Mouse (Mus musculus) right cerebral cortex, adult 18-20 months (tissue): ENCODE results near the gene Sec1.

Experiments
- DNase-seq: peaks from one replicate; pipeline ENCODE4 v3.0.0; 2022; ENCODE audit warnings: mixed read lengths

The Sec1 gene

DNA sequence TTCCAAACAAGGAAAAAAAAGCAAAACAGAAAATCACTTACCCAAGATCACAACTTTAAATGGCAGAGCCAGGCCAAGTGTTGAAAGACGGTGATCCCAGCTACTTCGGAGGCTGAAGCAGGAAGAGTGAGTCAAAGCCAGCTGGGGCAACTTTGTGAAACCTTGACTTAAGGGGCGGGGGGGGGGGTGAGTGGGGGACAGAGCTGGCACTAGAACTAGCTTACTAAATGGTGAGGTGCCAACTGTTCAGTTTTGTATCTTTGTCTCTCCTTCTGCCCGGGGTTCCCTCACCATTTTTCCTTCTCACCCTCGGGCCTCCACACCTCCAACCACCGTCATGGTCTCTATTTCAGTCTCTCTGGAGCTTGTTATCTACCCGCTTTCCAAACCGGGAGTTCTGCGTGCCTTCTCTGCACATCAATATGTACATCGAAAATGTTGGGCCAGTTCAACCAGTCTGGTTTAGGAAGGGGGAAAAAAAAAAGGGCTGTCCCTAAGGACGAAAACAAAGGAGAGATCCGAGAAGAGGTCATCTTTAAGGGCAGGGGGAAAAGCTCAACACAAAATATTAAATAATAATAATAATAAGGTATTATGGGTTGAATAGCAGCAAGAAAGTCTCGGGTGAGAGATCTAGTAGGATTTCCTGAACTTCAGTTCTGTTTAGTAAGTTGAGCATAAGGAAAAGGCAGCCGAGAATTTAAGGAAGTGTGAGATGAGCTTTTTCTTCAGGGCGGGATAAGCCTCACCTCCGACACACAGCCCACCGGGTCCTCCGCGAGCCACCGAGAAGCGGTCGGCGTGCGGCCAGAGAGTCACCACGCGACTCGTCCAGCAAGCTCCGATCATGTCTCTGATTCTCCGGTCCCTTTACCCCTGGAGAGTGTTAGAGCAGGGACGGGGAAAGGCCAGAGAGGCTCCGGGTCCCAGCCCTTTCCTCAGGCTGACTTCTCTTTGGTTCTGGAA is 23.0 kb upstream of the Sec1 start:
- no peak for DNase-seq

DNA sequence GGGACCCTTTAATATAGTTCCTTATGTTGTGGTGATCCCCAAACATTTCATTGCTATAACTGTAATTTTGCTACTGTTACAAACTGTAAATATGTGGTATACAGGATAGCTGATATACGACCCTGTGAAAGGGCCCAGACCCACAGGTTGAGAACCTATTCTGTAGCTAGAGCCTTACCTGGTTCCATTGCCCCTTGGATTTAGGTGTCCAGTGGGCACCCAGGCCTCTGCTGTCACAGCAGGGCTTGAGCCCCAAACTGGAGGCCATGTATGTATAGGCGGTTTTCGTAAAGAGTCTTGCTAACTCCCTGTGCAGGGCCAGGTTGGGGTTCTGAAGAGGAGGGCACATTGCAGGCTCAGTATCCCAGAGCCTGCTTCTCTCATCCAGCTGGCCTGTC is 22.3 kb upstream of the Sec1 start:
- no peak for DNase-seq

DNA sequence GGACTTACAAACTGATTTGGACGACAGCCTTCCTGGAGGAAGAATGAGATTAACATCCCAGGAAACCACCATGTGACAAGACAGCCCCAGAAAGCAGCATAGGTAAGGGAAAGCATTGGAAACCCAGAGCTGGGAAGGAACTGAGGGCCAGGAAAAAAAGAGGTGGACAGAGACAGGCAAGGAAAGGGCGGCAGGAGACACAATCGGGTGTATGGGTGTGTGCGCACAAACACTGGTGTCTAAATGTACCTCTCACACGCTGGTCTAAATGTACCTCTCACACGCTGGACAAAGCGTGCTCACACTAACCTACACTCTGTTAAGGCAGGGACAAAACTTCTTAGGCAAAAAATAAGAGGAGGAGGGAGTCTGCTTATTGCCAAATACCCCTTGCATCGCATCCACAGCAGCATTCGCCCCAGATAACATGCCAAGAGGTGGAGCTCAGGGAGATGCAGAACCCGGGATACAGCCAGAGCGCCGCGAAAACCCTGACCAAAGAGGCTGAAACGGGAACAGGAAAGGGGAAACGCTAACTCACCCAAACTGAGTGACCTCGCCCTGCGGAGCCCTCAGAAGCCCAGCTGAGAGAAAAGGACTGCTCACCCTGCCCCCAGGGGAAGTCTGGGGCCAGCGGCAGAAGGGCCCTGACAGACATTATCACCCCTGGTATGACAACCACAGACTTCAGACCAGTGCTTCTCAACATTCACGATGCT is 21.7 kb upstream of the Sec1 start:
- DNase-seq = no peak

DNA sequence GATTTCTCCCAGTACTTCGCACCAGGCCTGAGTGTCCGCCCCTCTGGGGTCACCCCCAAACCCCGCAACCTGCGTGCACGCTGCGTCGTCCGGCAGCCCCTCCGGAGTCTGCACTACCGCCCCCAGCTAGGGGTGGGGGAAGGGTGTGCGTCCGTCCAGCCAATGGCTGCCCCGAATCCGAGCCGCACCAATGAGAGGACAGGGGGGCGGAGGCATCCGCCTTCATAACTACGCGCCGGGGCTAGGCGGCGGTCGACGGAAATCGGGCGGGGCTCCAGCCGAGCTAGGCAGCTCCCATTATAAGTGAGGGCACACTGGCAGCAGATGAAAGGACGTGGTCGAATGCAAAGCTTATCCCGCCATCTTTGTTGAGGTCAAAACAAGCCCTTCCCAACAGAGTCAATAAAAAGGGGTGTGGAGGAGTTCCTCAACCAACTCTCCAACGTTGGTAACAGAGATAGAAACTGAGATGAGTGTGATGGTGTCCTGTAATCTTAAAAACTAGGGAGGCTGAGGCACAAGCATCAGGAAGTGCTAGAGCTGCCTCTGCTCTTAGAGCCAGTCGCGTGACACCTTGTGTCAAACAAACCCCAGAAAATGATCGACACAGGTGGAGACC is 21.0 kb upstream of the Sec1 start, which contains the start of gene Rpl18:
Gene Rpl18 (plus strand): TSS at position 368 of the 619 bp plus-strand sequence.
- peak; percentile 99 for DNase-seq

DNA sequence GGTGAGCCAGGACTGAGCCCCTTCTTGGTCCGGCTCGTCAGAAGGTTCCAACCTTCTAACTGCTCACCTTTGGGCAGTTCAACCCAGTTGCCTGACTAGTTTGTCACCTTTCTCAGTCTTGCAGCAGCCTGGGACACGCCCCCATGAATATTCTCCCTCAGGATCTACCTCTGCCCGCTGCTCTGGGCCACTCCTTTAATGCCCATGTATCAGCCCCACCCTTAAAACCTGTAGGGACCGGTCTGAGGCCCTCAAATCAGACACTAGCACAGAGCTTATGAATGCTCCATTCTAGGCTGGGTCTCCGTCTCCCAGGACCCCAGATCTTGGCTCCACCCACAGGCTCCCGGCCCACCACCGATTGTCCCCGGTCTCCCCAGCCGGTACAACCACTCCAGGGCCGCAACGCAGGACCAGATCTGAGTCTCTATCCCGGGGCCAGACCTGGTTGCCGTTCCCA is 20.5 kb upstream of the Sec1 start:
- DNase-seq = no peak

DNA sequence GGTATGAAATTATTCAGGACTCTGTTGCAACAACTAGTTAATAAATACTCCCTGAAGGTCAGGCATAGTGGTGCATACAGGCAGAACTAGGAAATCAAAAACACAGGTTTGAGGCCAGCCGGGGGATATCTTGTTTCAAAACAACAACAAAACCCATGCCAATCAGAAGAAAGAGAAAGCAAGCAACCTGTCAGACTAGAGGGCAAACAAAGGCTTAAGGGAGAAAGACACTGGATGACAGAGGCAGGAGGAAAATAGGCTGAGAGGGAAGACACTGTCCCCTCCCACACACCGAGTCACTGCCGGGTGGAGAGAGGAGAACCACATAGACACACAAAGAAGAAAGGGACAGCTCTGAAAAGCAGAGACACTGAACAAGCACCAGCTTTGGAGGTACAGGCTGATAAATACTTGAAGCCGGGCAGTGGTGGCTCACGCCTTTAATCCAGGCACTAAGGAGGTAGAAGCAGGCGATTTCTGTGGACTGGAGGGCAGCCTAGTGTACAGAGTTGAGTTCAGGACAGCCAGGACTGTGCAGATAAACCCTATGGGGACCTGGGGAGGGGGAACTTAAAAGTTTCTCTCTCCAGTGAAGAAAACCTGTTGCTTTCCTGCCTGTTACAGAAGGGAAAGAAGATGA is 19.8 kb upstream of the Sec1 start:
- no peak for DNase-seq

DNA sequence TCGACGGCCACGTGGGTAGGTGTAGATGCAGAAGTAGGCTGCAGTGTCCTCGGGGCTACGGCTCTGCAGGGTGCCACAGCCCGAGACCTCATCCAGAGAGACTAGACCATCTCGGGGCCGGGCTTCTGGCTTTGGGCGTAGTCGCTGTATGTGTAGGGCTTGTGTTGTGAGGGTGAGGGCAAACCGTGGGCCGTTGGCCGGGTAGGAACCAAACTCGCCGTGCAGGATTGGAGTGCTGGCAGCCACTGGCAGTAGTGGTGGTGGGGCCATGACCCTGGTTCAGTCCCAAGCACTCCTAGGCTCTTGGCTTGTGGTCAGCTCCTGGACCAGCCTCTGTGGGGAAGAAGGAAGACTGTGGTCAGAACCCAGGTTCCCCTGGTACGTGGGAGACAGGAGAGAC is 19.2 kb upstream of the Sec1 start:
- no peak for DNase-seq

DNA sequence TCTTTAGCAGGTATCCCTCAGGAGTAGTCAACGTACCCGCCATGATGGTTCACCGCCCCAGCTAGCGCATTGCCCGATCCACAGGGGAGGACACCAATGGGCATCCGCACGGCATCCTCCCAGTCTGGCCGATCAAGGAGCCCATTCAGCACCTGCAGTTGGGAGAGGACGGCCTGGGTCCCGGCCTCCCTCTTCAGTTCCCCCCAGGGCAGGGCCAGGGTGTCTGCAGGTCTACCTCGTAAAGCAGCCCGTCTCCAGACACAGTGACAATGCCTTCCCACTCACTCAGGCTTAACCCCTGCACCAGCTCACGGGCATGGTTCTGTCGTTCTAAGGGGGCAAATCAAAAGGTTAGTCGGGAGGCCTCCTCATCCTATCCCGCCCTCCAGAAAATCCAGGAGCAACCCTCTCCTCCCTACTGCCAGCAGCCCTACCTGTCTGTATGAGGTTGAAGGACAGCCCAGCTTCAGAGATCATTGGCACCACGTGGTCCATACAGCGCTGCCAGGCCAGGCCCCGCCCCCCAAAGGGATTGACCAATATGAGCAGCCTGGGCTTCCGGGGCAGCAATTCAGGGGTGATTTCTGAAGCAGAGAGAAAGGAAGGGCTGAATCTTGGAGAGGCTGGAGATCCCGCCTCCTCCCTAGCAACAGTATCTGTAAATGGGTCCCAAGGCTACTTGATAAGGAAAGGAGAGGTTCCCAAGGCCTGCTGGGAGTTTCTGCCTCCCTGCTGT is 18.0 kb upstream of the Sec1 start:
- DNase-seq = no peak

DNA sequence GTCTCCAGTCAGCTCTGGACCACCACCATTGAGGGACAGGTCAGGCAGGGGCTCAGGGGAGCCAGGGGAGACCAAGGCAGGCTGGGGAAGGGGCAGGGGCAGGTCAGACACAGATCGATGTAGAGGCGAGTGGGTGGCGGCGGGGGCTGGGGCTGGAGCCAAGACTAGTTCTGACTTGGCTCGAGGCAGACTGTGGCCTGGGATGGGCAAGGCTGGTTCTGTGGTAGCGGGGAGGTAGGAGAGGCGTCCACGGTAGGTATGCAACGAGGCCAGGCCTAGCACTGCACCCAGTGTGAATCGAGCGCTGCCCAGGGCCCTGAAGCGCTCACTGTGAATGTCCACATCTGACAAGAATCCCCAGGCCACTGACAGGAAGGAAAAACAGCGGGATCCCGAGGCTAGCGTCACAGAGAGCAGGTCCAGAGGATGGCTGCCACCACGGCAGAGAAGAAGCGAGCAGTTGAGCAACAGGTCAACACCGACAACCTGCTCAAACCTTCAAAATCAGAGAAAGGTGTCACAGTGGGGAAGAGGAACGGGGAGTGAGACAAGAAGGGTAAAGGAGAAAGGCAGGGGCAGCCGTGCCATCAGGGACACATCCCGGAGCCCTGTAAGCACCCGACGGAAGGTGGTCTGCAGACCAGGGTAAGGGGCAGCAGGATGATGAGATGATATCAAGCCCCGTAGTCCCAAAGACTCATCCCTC is 17.3 kb upstream of the Sec1 start:
- no peak for DNase-seq

DNA sequence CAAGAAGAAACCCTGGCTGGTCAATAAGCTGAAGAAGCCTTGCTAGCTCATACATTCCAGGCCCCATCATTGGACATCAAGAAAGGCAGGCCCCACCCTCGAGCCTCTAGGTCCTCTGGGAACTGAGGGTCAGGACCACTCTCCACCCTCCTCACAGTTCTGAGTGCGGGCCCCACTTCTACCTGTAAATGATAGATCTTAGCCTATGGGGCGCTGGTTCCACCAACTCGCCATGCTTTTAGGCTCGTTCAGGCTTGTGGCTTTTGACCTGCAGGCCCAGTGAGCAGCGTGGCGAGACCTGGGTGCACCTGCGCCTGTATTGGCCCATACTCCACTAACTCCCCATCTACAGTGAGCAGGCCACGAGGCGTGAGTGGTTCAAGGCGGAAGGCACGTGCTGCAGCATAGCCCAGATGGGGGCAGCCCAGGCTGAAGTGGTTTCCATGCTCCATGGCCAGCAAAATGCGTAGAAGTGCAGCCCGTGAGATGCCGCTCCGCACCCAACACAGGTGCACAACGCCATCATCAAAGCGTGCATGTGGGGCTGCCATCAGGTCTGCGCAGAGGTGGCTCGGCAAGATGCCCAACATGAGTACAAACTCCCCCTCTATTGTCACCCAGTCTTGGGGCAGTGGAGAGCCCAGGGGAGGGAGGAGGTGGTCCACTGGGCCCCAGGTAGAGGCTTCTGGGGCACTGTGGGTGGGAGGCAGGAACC is 16.4 kb upstream of the Sec1 start:
- no peak for DNase-seq

DNA sequence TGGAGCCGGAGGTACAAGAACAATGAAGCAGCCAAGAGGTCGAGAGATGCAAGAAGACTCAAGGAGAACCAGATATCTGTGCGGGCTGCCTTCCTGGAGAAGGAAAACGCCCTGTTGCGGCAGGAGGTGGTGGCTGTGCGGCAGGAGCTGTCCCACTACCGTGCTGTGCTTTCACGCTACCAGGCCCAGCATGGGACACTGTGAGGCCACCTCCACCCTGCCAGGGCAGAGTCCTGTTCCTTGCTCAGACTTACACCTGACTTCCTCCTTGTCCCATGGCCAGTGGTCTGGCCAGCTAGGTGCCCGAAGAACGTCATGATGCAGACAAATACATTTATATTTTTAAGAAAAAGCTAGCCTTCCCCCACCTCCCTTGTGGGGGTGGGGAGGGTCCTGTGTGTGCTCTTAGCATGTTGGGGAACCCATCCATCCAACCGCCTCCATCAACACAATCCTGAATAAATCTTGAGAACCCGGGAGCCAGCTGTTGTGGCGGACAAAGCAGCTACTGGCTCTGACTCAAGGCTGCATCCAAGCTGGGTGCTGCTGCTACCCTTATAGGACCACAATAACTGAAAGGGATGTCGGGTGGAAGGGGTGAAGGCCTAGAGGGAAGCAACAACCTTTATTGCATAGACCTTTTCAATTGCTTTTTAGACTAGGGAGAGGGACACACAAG is 15.6 kb upstream of the Sec1 start:
- no peak for DNase-seq

DNA sequence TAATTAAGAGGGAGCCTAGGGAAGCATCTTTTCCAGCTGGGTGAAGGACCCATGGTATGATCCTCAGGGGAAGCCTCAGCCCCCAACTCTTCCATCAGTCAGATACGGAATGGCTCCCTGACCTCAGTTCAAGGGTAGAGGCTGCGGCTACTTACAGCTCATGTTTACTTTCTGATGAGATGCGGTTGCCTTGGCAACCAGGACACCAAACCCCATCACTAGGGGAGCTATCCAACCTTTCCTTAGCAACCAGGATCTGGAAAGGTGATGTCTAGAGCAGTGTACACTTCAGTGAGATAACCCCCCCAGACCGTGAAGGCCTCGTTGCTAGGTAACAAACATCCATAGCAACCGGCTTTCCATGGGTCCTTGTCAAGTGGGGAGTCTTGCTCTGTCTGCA is 14.8 kb upstream of the Sec1 start:
- DNase-seq = no peak

DNA sequence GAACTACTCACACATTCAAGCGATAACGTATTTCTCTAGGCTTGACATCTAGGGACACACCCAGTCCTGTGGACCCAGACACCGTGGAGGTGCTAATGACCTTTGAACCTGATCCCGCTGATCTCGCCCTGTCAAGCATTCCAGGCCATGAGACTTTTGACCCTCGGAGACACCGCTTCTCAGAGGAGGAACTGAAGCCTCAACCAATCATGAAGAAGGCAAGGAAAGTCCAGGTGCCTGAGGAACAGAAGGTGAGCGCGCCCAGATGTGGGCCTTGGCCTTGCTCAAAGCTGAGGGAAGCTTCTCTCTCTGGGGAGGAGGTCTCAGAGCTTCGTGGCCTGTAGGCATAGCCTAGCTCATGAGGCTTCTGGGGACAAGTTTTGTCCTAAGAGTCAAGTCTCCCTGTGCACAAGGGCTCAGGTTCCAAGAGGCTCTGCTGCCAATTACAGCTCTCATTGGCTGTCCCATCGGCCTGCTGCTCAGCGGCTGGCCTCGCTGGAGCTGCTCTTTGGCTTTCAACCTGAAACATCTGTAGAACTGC is 14.1 kb upstream of the Sec1 start:
- DNase-seq = no peak

DNA sequence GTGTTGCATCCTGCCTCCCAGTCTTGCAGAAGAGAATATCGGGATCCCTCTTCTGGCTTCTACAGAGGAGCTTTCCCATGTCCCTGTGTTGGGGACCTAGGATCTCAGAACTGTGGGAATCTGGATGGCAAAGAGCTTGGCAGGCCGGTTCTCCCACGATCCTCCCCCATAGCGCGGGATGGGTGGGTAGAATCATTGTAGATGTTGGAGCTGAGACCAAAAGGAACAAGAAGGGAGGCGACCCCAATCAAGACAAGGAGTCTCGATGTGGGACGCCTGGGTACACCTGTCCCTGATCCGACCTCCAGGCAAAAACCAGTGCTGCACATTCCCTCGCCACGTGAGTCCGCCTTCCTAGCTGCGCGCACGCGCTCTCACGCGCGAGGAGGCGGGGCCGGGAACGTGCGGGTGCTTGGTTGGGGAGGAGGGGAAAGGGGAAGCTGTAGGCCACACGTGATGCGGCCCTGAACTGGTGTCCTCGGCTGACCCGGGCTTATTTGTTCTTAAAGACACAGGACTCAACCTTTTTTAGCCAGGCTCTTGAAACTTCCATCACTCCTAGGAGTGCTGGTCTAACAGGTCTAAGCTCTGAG is 13.3 kb upstream of the Sec1 start:
- DNase-seq = peak; percentile 93

DNA sequence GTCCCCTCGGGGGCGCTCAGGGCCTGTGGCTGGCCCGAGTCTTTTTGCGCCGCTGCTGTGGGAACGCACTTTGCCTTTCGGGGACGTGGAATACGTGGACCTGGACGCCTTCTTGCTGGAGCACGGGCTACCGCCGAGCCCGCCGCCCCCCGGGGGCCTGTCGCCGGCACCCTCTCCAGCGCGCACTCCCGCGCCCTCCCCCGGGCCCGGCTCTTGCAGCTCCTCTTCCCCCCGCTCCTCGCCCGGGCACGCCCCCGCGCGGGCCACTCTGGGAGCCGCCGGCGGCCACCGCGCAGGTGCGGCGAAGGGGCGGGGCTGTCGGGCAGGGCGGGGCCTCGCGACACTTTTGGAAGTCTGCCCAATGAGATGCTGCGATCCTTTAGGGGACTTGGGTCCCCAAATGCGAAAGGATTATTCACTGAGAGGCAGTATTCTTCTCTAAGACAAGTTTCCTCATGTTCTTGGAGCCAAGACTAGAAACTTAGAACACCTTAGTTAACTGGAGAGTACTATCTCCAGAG is 12.6 kb upstream of the Sec1 start:
- DNase-seq = peak; percentile 86

DNA sequence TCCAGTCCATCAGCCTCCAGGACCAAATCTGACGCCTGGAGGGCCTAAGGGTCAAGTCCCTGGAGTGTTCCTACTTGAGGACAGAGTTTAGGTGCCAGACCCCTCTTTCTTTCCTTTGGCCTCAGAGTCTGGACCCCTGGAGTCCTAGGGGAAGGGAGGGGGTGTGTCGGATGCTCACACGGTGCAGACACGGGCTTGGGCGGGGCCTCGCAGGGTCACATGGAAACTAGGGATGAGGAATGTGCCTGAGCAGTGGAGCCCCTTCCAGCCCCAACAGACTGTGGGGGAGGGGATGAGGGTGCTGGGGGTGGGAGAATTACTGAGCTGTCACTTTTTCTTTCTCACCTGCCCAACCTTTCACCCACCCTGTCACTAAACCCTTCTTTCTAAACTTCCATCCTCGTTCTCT is 11.7 kb upstream of the Sec1 start:
- peak; percentile 80 for DNase-seq

DNA sequence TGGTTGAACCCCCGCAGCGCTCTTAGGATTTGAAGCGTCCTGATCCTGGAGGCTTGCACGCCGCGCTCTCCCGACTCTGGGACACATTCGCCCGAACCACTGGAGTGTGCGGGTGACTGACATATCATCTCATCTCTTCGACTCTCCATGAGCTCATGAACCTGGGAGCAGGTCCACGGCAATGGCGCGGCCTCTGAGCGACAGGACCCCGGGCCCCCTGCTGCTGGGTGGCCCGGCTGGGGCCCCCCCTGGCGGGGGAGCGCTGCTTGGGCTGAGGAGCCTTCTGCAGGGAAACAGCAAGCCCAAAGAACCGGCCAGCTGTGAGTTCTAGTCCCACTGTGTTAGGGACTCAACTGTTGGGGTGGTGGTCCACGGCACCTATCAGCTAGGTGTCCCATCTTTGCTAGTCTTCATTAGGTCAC is 11.3 kb upstream of the Sec1 start:
- no peak for DNase-seq

DNA sequence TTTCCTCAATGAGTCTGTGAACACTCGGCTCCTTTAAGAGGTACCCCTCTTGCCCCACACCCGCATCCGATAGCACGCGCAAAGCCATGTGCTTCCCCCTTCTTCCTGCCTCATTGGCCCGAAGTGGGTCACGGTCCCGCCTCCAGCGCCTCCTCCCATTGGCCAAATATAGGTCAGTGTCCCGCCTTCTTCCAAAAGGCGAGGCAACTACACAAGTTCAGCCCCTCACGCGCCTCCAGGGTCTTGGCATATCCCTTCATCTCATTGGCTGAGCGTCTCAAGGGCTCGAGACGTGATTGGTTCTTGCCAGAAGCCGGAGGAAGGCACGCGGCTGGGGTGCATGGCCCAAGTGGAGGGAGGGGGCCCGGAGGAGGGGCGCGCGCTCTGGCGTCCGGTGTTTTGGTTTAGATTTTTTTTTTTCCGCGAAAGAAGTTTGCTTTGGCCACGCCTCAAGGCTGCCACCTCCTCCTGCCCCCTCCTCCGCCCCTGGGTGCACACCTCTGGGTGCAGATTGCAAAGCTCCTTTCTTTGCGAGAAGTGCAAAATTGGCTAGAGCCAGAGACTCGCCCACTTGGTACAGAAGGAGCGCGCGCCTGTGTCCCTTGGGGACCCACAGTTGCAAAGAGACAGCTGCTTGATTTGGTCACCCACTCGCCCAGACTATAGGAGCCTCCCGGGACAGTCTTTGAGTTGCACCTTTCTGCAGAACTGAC is 10.7 kb upstream of the Sec1 start, which contains the start of gene Dbp:
Gene Dbp (plus strand): TSS at position 359 of the 713 bp plus-strand sequence.
- DNase-seq = peak; percentile 100
